Mouse (Mus musculus) gonadal fat pad, adult 2 months (tissue): ENCODE data around the gene Zfp276. TPM values are rescaled to one million over a fixed set of nuclear protein-coding genes. Genes with fewer than 3 reads are reported as not detected.
"Not testable (repeated sequence)": the region's sequence is repeated elsewhere in the genome, so short reads cannot be mapped to it uniquely, and the experiment has no call there.

ENCODE experiments used
- DNase-seq: peaks from one replicate; pipeline ENCODE4 v3.0.0-alpha.2; 2012; ENCODE audit warnings: low read depth
- polyA plus RNA-seq: library from polyadenylated mRNA; depleted of rRNA; stranded (reverse); fragments of >200 nt; gene quantifications from 2 replicates; pipeline ENCODE4 v1.2.3, GENCODE M21; 2012; rRNA removed

Gene Zfp276
- polyA plus RNA-seq, result 30.5 and 35.1 TPM in 2 replicates

- DNase-seq, result no peak
These were observed at the start of gene Zfp276, which contains the start of gene Vps9d1 for GRCm38 (mm10) chr8:123254099-123254885. Gene Zfp276 (plus strand): TSS chr8:123254195. Gene Vps9d1 (minus strand): TSS chr8:123254348.

GRCm38 (mm10) chr8:123211876-123212275, 42.1 kb upstream of the Zfp276 start:
- DNase-seq, result no peak

- no peak for DNase-seq
These were observed 41.5 kb upstream of the Zfp276 start, which contains the start of the genes Chmp1a and Spata33 for GRCm38 (mm10) chr8:123212321-123213117. Gene Chmp1a (minus strand): TSS chr8:123212763. Gene Spata33 (plus strand): TSS chr8:123212832.

- no peak for DNase-seq
These were observed 40.8 kb upstream of the Zfp276 start for GRCm38 (mm10) chr8:123213118-123213772.

- DNase-seq, result no peak
These were observed 38.6 kb upstream of the Zfp276 start for GRCm38 (mm10) chr8:123215430-123215829.

GRCm38 (mm10) chr8:123220917-123221316, 33.1 kb upstream of the Zfp276 start:
- no peak for DNase-seq

GRCm38 (mm10) chr8:123224278-123225266, 29.4 kb upstream of the Zfp276 start, which contains the start of gene Cdk10:
Gene Cdk10 (plus strand): TSS chr8:123224842.
- DNase-seq, result no peak

GRCm38 (mm10) chr8:123228416-123228815, 25.6 kb upstream of the Zfp276 start:
- no peak for DNase-seq

GRCm38 (mm10) chr8:123230326-123230725, 23.7 kb upstream of the Zfp276 start:
- DNase-seq, result not testable (repeated sequence)

GRCm38 (mm10) chr8:123231742-123232141, 22.3 kb upstream of the Zfp276 start:
- no peak for DNase-seq

GRCm38 (mm10) chr8:123232553-123232952, 21.4 kb upstream of the Zfp276 start:
- DNase-seq, result no peak

GRCm38 (mm10) chr8:123233300-123233699, 20.7 kb upstream of the Zfp276 start:
- no peak for DNase-seq

GRCm38 (mm10) chr8:123233760-123234159, 20.2 kb upstream of the Zfp276 start:
- DNase-seq, result no peak

- no peak for DNase-seq
These were observed 19.0 kb upstream of the Zfp276 start for GRCm38 (mm10) chr8:123234918-123235519.

GRCm38 (mm10) chr8:123235520-123236497, 18.2 kb upstream of the Zfp276 start, which contains the start of gene Spata2l:
Gene Spata2l (minus strand): TSS chr8:123236233.
- peak; percentile 79 for DNase-seq

GRCm38 (mm10) chr8:123239398-123239797, 14.6 kb upstream of the Zfp276 start:
- no peak for DNase-seq

GRCm38 (mm10) chr8:123242107-123242923, 11.7 kb upstream of the Zfp276 start:
- DNase-seq, result no peak

GRCm38 (mm10) chr8:123243053-123243452, 10.9 kb upstream of the Zfp276 start:
- no peak for DNase-seq
